Mouse (Mus musculus) heart, adult 2 months (tissue): ENCODE data around the gene Gm7697.
"Not testable (repeated sequence)": the region's sequence is repeated elsewhere in the genome, so short reads cannot be mapped to it uniquely, and the experiment has no call there.

Experiments
- EP300 ChIP-seq: fragments of 200-500 bp; IDR thresholded peaks from 2 replicates; pipeline ENCODE4 v1.6.1; 2011; ENCODE audit warnings: low read depth, low read length, control low read depth; ENCODE audit not compliant: insufficient read depth
- POLR2A ChIP-seq: fragments of 200-500 bp; IDR thresholded peaks from 2 replicates; pipeline ENCODE4 v1.6.1; 2011; ENCODE audit warnings: mild to moderate bottlenecking, low read depth, low read length, control low read depth; ENCODE audit not compliant: insufficient read depth

- not testable (repeated sequence) for TF ChIP-seq POLR2A, EP300
These were observed 21.2 kb upstream of the Gm7697 start for GRCm38 (mm10) chr8:69543984-69544383.
